Mouse (Mus musculus): ENCODE measurements around the gene Pla1a.

- TF ChIP-seq CTCF (IDR thresholded peaks at IDR 0.05; ENCODE audit: low read depth) (no peak), EP300 (IDR thresholded peaks at IDR 0.05; ENCODE audit: low read depth) (no peak)
Measured at GRCm38 (mm10) chr16:38442216-38442615, 9.3 kb upstream of the Pla1a start.
